Mouse (Mus musculus) thymus, adult 2 months (tissue): ENCODE results near the gene Cped1. TPM values are rescaled to one million over a fixed set of nuclear protein-coding genes. Genes with fewer than 3 reads are reported as not detected.

Experiments used
- DNase-seq: peaks from one replicate; pipeline ENCODE4 v3.0.0; 2021
- H3K27ac ChIP-seq: fragments of 200-500 bp; 2 replicates; pipeline ENCODE4 v1.5.1; 2012; ENCODE audit warnings: low read length, control low read depth; ENCODE audit not compliant: control insufficient read depth, insufficient read depth
- H3K27me3 ChIP-seq: fragments of 200-500 bp; 2 replicates; pipeline ENCODE4 v1.6.1; 2012; ENCODE audit warnings: mild to moderate bottlenecking, low read length, moderate library complexity, mixed read lengths; ENCODE audit not compliant: control insufficient read depth, insufficient read depth
- H3K36me3 ChIP-seq: fragments of 200-500 bp; 2 replicates; pipeline ENCODE4 v1.6.1; 2012; ENCODE audit warnings: mild to moderate bottlenecking, low read length, moderate library complexity; ENCODE audit not compliant: control insufficient read depth, insufficient read depth
- H3K4me1 ChIP-seq: fragments of 200-500 bp; replicated peaks from 2 replicates; pipeline ENCODE4 v1.6.1; 2012; ENCODE audit warnings: low read length; ENCODE audit not compliant: control insufficient read depth, insufficient read depth
- H3K4me3 ChIP-seq: fragments of 200-500 bp; 2 replicates; pipeline ENCODE4 v1.5.1; 2012; ENCODE audit warnings: mild to moderate bottlenecking, low read length, control low read depth, moderate library complexity; ENCODE audit not compliant: control insufficient read depth, insufficient read depth
- CTCF ChIP-seq: fragments of 200-500 bp; IDR thresholded peaks from 2 replicates; pipeline ENCODE4 v1.5.1; 2012; ENCODE audit warnings: mild to moderate bottlenecking, control low read depth, low read length, moderate library complexity, borderline replicate concordance; ENCODE audit not compliant: control insufficient read depth, poor library complexity, insufficient read depth; ENCODE audit errors: extremely low read depth
- POLR2A ChIP-seq: fragments of 200-500 bp; IDR thresholded peaks from 2 replicates; pipeline ENCODE4 v1.6.1; 2012; ENCODE audit warnings: mild to moderate bottlenecking, low read length, control low read depth, moderate library complexity; ENCODE audit not compliant: control insufficient read depth, poor library complexity, insufficient read depth; ENCODE audit errors: extremely low read depth
- whole genome bisulfite sequencing: fragments of 180-500 bp; shearing (Covaris S2); methylation state at CpG from one replicate; pipeline ENCODE4 v1.1.7; 2018; 5-methylcytosine and 5-hydroxymethylcytosine counted together
- polyA plus RNA-seq: library from polyadenylated mRNA; depleted of rRNA; stranded (reverse); fragments of >200 nt; gene quantifications from 2 replicates; pipeline ENCODE4 v1.2.3, GENCODE M21; 2012

Gene Cped1
- polyA plus RNA-seq, 1 experiment = 1.7 TPM

DNA sequence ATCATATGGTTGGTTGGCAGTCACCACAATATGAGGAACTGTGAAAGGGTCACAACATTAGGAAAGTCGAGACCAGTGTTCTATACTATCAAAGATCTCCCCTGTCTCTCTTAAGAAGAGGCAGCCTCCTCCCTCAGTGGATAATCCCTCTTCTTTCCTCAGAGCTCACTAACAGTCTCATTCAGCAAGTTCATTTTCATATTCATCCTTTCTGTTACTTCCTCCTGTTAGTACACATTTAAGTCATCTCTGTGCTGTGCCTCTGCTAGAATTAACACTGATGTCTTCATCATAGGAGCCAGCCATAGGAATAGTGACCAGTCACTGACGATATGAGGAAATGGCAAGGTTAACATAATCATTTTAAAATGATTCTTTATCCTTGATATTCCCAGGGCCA is 213.8 kb downstream of the Cped1 start:
- Histone ChIP-seq H3K27me3 (no peaks in the 10 kb centered on the region), H3K27ac (no peak overlapping the region), H3K36me3 (no peaks in the 10 kb centered on the region), H3K4me3 (no peak overlapping the region), H3K4me1 (no peaks in the 10 kb centered on the region)
- no peak for DNase-seq
- TF ChIP-seq POLR2A = no peak
- no peak for TF ChIP-seq CTCF
- 83% methylated on average over 2 of the region's 2 CpGs for WGBS

DNA sequence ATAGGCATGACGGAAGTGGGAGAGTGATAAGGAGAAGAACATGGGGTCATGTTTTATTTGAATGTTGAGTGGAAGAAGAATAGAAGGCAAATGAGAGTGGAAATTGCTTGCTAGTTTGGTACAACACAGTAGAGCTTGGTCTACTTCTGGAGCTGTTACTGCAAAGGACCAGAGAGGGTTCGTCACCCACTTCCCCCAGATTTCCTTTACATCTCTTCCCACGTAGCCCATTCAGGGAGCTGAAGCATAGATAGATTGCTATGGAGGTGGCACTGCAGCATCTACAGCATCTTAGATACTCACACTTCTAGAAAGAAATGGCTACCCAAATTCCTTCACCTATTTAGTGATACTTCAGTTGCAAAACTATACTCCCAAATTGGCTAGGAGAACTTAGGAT is 214.4 kb downstream of the Cped1 start:
- Histone ChIP-seq H3K4me3 (no peak overlapping the region), H3K27me3 (no peaks in the 10 kb centered on the region), H3K4me1 (no peaks in the 10 kb centered on the region), H3K36me3 (no peaks in the 10 kb centered on the region), H3K27ac (no peak overlapping the region)
- 90% methylated on average over 3 of the region's 3 CpGs for WGBS
- DNase-seq = no peak
- no peak for TF ChIP-seq CTCF
- no peak for TF ChIP-seq POLR2A

DNA sequence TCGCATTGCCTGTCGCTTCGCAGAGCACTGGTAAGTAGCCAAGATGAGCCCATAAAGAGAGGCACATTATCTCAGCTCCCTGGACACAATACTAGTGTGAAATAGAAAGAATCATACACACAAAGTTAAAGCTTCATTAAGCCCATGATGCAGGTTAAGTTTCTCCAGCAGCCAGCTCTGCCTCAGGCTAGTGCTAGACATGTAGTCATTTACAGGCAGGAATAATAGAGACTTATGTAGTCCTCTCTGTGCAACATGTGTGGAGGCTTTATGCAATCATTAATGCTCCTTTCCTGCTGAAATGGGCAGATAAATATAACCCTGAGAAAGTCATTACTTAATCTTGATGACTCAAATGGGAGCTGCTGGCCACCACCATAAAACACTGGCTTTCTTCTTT is 216.2 kb downstream of the Cped1 start:
- DNase-seq = no peak

GRCm38 (mm10) chr6:22205030-22205750 is 219.5 kb downstream of the Cped1 start:
- H3K27ac ChIP-seq = no peak overlapping the region
- 95% methylated on average over 12 of the region's 12 CpGs for WGBS
- no peaks in the 10 kb centered on the region for H3K4me1 ChIP-seq
- no peak overlapping the region for H3K4me3 ChIP-seq
- TF ChIP-seq CTCF = no peak
- TF ChIP-seq POLR2A = no peak
- no peak for DNase-seq
- no peaks in the 10 kb centered on the region for H3K36me3 ChIP-seq
- no peaks in the 10 kb centered on the region for H3K27me3 ChIP-seq

More for the DNA sequence above, 216.2 kb downstream of the Cped1 start:
- no peak overlapping the region for H3K27ac ChIP-seq
- H3K4me1 ChIP-seq = no peaks in the 10 kb centered on the region
- WGBS = 93% methylated on average over 3 of the region's 3 CpGs
- H3K27me3 ChIP-seq = no peaks in the 10 kb centered on the region
- no peaks in the 10 kb centered on the region for H3K36me3 ChIP-seq
- no peak overlapping the region for H3K4me3 ChIP-seq
- TF ChIP-seq POLR2A = no peak

DNA sequence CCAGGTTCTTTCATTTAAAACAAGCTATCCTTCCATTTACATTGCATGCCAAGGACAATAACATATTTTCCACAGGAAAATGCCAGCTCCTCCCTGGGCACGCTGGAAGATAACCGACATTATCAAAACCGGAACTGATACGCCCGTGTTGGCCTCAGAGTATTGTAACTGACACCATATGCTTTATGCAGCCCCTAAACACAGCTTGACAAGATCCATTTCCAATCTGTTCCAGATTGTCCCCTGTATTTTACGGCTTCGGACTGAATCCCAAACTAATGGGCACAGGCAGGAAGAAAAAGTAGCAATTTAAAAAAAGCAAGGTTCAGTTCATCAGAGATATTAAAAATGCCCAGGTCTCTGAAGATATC is 220.0 kb downstream of the Cped1 start:
- Histone ChIP-seq H3K27ac (no peak overlapping the region), H3K4me3 (no peak overlapping the region), H3K27me3 (no peaks in the 10 kb centered on the region), H3K4me1 (no peaks in the 10 kb centered on the region), H3K36me3 (no peaks in the 10 kb centered on the region)
- 89% methylated on average over 7 of the region's 7 CpGs for WGBS
- no peak for DNase-seq
- no peak for TF ChIP-seq POLR2A
- TF ChIP-seq CTCF = no peak

- H3K4me3 ChIP-seq = no peak overlapping the region
- H3K27me3 ChIP-seq = no peaks in the 10 kb centered on the region
- no peak overlapping the region for H3K27ac ChIP-seq
- DNase-seq = no peak
- TF ChIP-seq CTCF = no peak
- TF ChIP-seq POLR2A = no peak
- H3K4me1 ChIP-seq = no peaks in the 10 kb centered on the region
- 96% methylated on average over 14 of the region's 14 CpGs for WGBS
- H3K36me3 ChIP-seq = no peaks in the 10 kb centered on the region
These were observed 220.5 kb downstream of the Cped1 start for GRCm38 (mm10) chr6:22206179-22206578.
